18 mouse cellular contexts compared by ENCODE assay signal in the genomic region with DNA sequence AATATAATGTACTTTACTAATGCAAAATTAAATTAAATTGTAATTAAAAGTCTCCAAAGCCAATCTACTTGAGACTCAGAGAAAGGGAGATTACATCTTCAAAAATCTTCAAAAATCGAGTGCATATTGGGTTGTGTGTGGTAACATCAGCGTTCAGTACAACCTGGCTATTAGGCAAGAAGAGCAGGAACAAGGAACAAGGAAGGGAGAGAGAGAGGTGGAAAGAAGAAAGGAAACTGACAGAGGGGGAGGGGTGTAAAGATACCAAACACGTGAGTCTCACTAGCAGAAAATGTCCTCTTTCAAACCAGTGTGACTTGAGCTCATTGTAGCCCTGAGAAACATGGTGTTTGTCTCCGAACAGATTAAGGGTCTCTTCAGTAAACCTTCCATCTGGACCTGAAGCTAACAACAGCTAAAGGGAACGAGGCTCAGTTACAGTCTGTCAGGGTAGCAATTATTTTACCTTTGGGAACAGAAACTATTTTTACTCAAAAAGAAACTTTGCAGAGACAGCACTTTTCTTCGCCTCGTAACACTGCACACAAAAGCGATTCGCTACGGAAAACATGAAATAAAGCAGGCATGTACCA.
DNase-seq lines count a peak whose midpoint lies in the region; ATAC-seq and TF ChIP-seq lines count a peak whose summit lies in the region.
"Had no signal": no experiment of that assay in that cellular context is flagged by ENCODE, and none has a peak within 500 bp of the region (broad histone marks: within the 10 kb centered on the region; RNA-seq: fewer than 3 reads in every experiment).

No protein-coding gene starts in this region.

- TF ChIP-seq EP300 in heart, adult 2 months (IDR thresholded peaks at IDR 0.05; ENCODE audit: insufficient read depth, low read depth, low read length), result no peak

- H3K27ac ChIP-seq in heart, embryonic 16.5 days (ENCODE audit: low read length), result no peak overlapping the region
- H3K27ac ChIP-seq in heart, adult 2 months, result no peak overlapping the region
- H3K27ac ChIP-seq in midbrain, embryonic 12.5 days (replicated peaks), result no peak overlapping the region
- no peak overlapping the region for H3K27ac ChIP-seq in midbrain, embryonic 13.5 days
- no peak overlapping the region for H3K27ac ChIP-seq in embryonic facial prominence, embryonic 15.5 days (replicated peaks)
- H3K27ac ChIP-seq: hindbrain, embryonic 15.5 days; lung, embryonic 15.5 days; midbrain, embryonic 15.5 days had no signal

- no peak for TF ChIP-seq POLR2A in heart, adult 2 months (IDR thresholded peaks at IDR 0.05; ENCODE audit: insufficient read depth, low read depth, low read length)

- no peaks in the 10 kb centered on the region for H3K79me2 ChIP-seq in heart, adult 2 months (replicated peaks; ENCODE audit: control insufficient read depth, insufficient read depth, low read length)

- 67% methylated on average over 10 of the region's 10 CpGs for WGBS in heart, embryonic 16.5 days
- 59% methylated on average over 10 of the region's 10 CpGs for WGBS in heart, adult 2 months
- WGBS in midbrain, embryonic 12.5 days, result 72% methylated on average over 10 of the region's 10 CpGs
- 63% methylated on average over 10 of the region's 10 CpGs for WGBS in midbrain, embryonic 13.5 days
- WGBS in embryonic facial prominence, embryonic 15.5 days, result 33% methylated on average over 10 of the region's 10 CpGs

- H3K4me1 ChIP-seq in heart, embryonic 16.5 days (ENCODE audit: control insufficient read depth, insufficient read depth, low read length), result peaks cover 18% of the 10 kb centered on the region
- peaks cover 2% of the 10 kb centered on the region; the same call in 1 of the 2 replicates for H3K4me1 ChIP-seq in heart, adult 2 months (ENCODE audit: control insufficient read depth, insufficient read depth, low read length)
- H3K4me1 ChIP-seq in midbrain, embryonic 12.5 days, result peaks cover 22% of the 10 kb centered on the region
- H3K4me1 ChIP-seq in midbrain, embryonic 13.5 days (replicated peaks), result peaks cover 13% of the 10 kb centered on the region
- peaks cover 12% of the 10 kb centered on the region; the same call in 1 of the 2 replicates for H3K4me1 ChIP-seq in embryonic facial prominence, embryonic 15.5 days
- H3K4me1 ChIP-seq: hindbrain, embryonic 15.5 days; midbrain, embryonic 15.5 days had no signal

- no peaks in the 10 kb centered on the region for H3K27me3 ChIP-seq in heart, embryonic 16.5 days (ENCODE audit: control insufficient read depth, insufficient read depth, low read length)
- H3K27me3 ChIP-seq in heart, adult 2 months (ENCODE audit: control insufficient read depth, insufficient read depth, low read length), result no peaks in the 10 kb centered on the region
- H3K27me3 ChIP-seq in midbrain, embryonic 12.5 days, result no peaks in the 10 kb centered on the region
- H3K27me3 ChIP-seq in midbrain, embryonic 13.5 days, result no peaks in the 10 kb centered on the region
- no peaks in the 10 kb centered on the region for H3K27me3 ChIP-seq in embryonic facial prominence, embryonic 15.5 days
- H3K27me3 ChIP-seq: hindbrain, embryonic 15.5 days; lung, embryonic 15.5 days; midbrain, embryonic 15.5 days had no signal

- no peak for TF ChIP-seq CTCF in heart, adult 2 months (IDR thresholded peaks at IDR 0.05)

- H3K9me3 ChIP-seq in heart, embryonic 16.5 days (replicated peaks; ENCODE audit: control insufficient read depth, low read length), result no peaks in the 10 kb centered on the region
- no peaks in the 10 kb centered on the region for H3K9me3 ChIP-seq in midbrain, embryonic 12.5 days
- no peaks in the 10 kb centered on the region for H3K9me3 ChIP-seq in midbrain, embryonic 13.5 days
- no peaks in the 10 kb centered on the region for H3K9me3 ChIP-seq in embryonic facial prominence, embryonic 15.5 days (replicated peaks)
- H3K9me3 ChIP-seq: hindbrain, embryonic 15.5 days; lung, embryonic 15.5 days; midbrain, embryonic 15.5 days had no signal

- peak overlapping the region; percentile 42 for H3K4me2 ChIP-seq in heart, embryonic 16.5 days (ENCODE audit: low read depth, low read length)
- no peak overlapping the region for H3K4me2 ChIP-seq in midbrain, embryonic 12.5 days (replicated peaks)
- H3K4me2 ChIP-seq in midbrain, embryonic 13.5 days (replicated peaks), result no peak overlapping the region
- H3K4me2 ChIP-seq in embryonic facial prominence, embryonic 15.5 days (replicated peaks), result peak overlapping the region; percentile 27
- H3K4me2 ChIP-seq: hindbrain, embryonic 15.5 days; lung, embryonic 15.5 days; midbrain, embryonic 15.5 days had no signal

- no peak for ATAC-seq in heart, embryonic 16.5 days (replicated peaks; ENCODE audit: extremely low read depth, insufficient read depth, low FRiP score)
- peak; percentile 27; the same call in 1 of the 2 replicates for ATAC-seq in midbrain, embryonic 12.5 days (ENCODE audit: low FRiP score, low read depth)
- no peak for ATAC-seq in midbrain, embryonic 13.5 days
- no peak for ATAC-seq in embryonic facial prominence, embryonic 15.5 days (ENCODE audit: insufficient number of reproducible peaks, low FRiP score, low TSS enrichment, low read depth)
- no peak for ATAC-seq in CD4-positive, CD25-positive, alpha-beta regulatory T cell, adult 4 months
- ATAC-seq: forebrain, embryonic 16.5 days; midbrain, embryonic 15.5 days had no signal

- H3K9ac ChIP-seq in heart, embryonic 16.5 days (ENCODE audit: low read length), result no peak overlapping the region
- no peak overlapping the region for H3K9ac ChIP-seq in heart, adult 2 months (ENCODE audit: low read depth, low read length)
- H3K9ac ChIP-seq in midbrain, embryonic 12.5 days (replicated peaks), result no peak overlapping the region
- no peak overlapping the region for H3K9ac ChIP-seq in midbrain, embryonic 13.5 days (replicated peaks)
- H3K9ac ChIP-seq in embryonic facial prominence, embryonic 15.5 days, result no peak overlapping the region
- H3K9ac ChIP-seq: hindbrain, embryonic 15.5 days; lung, embryonic 15.5 days; midbrain, embryonic 15.5 days had no signal

- intact Hi-C loops in heart, adult 2 months (cut with DNase I), result no loop called here
- intact Hi-C loops in left cerebral cortex, postnatal 14 days (cut with DNase I), result no loop called here

- no peak for DNase-seq in heart, adult 2 months
- no peak for DNase-seq in left cerebral cortex, postnatal 14 days (ENCODE audit: low spot score in 2 of 2)
- DNase-seq: adrenal gland, adult 2 months; cerebellum, adult 9-11 months; gastrocnemius, postnatal 36 days; kidney, postnatal 14 days; left cerebral cortex, postnatal 4 days; right cerebral cortex, postnatal 14 days; thymus, postnatal 14 days had no signal

- H3K36me3 ChIP-seq in heart, embryonic 16.5 days (ENCODE audit: control insufficient read depth, insufficient read depth), result no peaks in the 10 kb centered on the region
- H3K36me3 ChIP-seq in heart, adult 2 months (ENCODE audit: control insufficient read depth, insufficient read depth, low read length), result no peaks in the 10 kb centered on the region
- no peaks in the 10 kb centered on the region for H3K36me3 ChIP-seq in midbrain, embryonic 12.5 days
- no peaks in the 10 kb centered on the region for H3K36me3 ChIP-seq in midbrain, embryonic 13.5 days
- no peaks in the 10 kb centered on the region for H3K36me3 ChIP-seq in embryonic facial prominence, embryonic 15.5 days
- H3K36me3 ChIP-seq: hindbrain, embryonic 15.5 days; lung, embryonic 15.5 days; midbrain, embryonic 15.5 days had no signal

- peak overlapping the region; percentile 12; the same call in 1 of the 2 replicates for H3K4me3 ChIP-seq in heart, embryonic 16.5 days (ENCODE audit: low read length)
- H3K4me3 ChIP-seq in heart, adult 2 months, result no peak overlapping the region
- H3K4me3 ChIP-seq in midbrain, embryonic 12.5 days, result no peak overlapping the region
- no peak overlapping the region for H3K4me3 ChIP-seq in midbrain, embryonic 13.5 days (replicated peaks)
- H3K4me3 ChIP-seq in embryonic facial prominence, embryonic 15.5 days (replicated peaks), result peak overlapping the region; percentile 15
- H3K4me3 ChIP-seq: hindbrain, embryonic 15.5 days; lung, embryonic 15.5 days; midbrain, embryonic 15.5 days had no signal

Comparison
In these comparisons a context has a peak if more than half of its experiments do, and no peak if none do; other contexts are left out.
1. H3K4me3 ChIP-seq: peak in heart, embryonic 16.5 days (single experiment) and embryonic facial prominence, embryonic 15.5 days (single experiment); none in heart, adult 2 months (single experiment), midbrain, embryonic 12.5 days (single experiment) and midbrain, embryonic 13.5 days (single experiment).
2. H3K4me2 ChIP-seq: peak in heart, embryonic 16.5 days (single experiment) and embryonic facial prominence, embryonic 15.5 days (single experiment); none in midbrain, embryonic 12.5 days (single experiment) and midbrain, embryonic 13.5 days (single experiment).